Mouse (Mus musculus) liver, embryonic 13.5 days (tissue): ENCODE results near the gene Fbxo11. TPM values are rescaled to one million over a fixed set of nuclear protein-coding genes. Genes with fewer than 3 reads are reported as not detected.
A peak's percentile ranks its signal among the peaks of the same experiment; 100 is the strongest.

Experiments used
- ATAC-seq: fragments of 200-750 bp; cut with Nextera tagmentation; 2 replicates; pipeline ENCODE4 v1.8.0; 2017; ENCODE audit warnings: low read depth, mild to moderate bottlenecking, moderate number of reproducible peaks, moderate library complexity
- DNase-seq: peaks from one replicate; pipeline ENCODE4 v3.0.0; 2022
- H3K27ac ChIP-seq: fragments of 300-500 bp; sonication (generic); 2 replicates; pipeline ENCODE4 v1.5.1; 2015; ENCODE audit warnings: moderate library complexity, mild to moderate bottlenecking, inconsistent platforms
- H3K27me3 ChIP-seq: fragments of 300-500 bp; sonication (generic); 2 replicates; pipeline ENCODE4 v1.6.1; 2015; ENCODE audit warnings: mild to moderate bottlenecking, inconsistent platforms
- H3K36me3 ChIP-seq: fragments of 300-500 bp; sonication (generic); 2 replicates; pipeline ENCODE4 v1.6.1; 2015; ENCODE audit warnings: mild to moderate bottlenecking, inconsistent platforms
- H3K4me1 ChIP-seq: fragments of 300-500 bp; sonication (generic); replicated peaks from 2 replicates; pipeline ENCODE4 v1.6.1; 2015; ENCODE audit warnings: inconsistent platforms
- H3K4me2 ChIP-seq: fragments of 300-500 bp; sonication (generic); 2 replicates; pipeline ENCODE4 v1.6.1; 2015; ENCODE audit warnings: inconsistent platforms, mild to moderate bottlenecking, moderate library complexity
- H3K4me3 ChIP-seq: fragments of 300-500 bp; sonication (generic); replicated peaks from 2 replicates; pipeline ENCODE4 v1.5.1; 2015; ENCODE audit warnings: mild to moderate bottlenecking, inconsistent platforms
- H3K9ac ChIP-seq: fragments of 300-500 bp; sonication (generic); 2 replicates; pipeline ENCODE4 v1.6.1; 2015; ENCODE audit warnings: mild to moderate bottlenecking, inconsistent platforms
- H3K9me3 ChIP-seq: fragments of 300-500 bp; sonication (generic); replicated peaks from 2 replicates; pipeline ENCODE4 v1.6.1; 2016; ENCODE audit warnings: inconsistent platforms
- WGBS: fragments of 180-500 bp; shearing (Covaris S2); methylation state at CpG from one replicate; pipeline ENCODE4 v1.1.7; 2015; ENCODE audit not compliant: insufficient replicate concordance; 5-methylcytosine and 5-hydroxymethylcytosine counted together
- polyA plus RNA-seq: library from polyadenylated mRNA; unstranded; fragments of >200 nt; fragmentation: Nextera tagmentation; extraction: Ambion mirVana; gene quantifications from 2 replicates; pipeline ENCODE4 v1.2.1, GENCODE M21; 2015

The Fbxo11 gene
- polyA plus RNA-seq, 1 experiment from 2014 or later: 3.0 TPM

DNA sequence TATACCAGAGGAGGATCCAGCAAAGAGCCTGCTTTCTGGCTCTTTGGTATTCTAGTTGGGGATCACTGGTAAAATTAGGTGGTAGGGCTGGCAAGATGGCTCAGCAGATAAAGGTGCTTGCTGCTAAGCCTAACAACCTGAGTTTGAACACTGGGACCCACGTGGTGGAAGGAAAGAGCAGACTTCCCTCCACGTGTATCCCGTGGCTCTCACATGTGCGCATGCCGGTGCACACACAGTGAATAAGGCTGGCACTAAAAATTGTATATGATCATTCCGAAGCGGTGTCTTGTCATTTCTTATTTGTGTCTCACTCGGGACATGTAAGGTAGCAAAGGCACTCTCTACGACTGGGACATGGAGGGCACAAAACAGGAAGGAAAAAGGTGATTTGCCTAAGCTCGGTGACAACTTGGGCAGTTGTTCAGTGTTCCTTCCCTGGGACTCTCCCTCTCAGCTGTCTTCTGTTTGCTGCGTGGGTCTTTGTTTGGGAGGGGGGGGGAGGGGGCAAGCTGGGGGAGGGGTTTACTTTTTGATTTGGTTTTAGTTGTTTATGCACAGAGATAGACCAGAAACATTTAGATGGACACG lies 31.8 kb upstream of the Fbxo11 start:
- H3K36me3 ChIP-seq: no peaks in the 10 kb centered on the region
- H3K27me3 ChIP-seq: no peaks in the 10 kb centered on the region
- no peak overlapping the region for H3K4me3 ChIP-seq
- DNase-seq (no peak), ATAC-seq (no peak)
- 56% methylated on average over 12 of the region's 12 CpGs for WGBS
- no peak overlapping the region for H3K4me2 ChIP-seq
- H3K9ac ChIP-seq: no peak overlapping the region
- H3K4me1 ChIP-seq: no peaks in the 10 kb centered on the region
- no peaks in the 10 kb centered on the region for H3K9me3 ChIP-seq
- H3K27ac ChIP-seq: no peak overlapping the region

GRCm38 (mm10) chr17:88095517-88096198 lies 30.6 kb upstream of the Fbxo11 start:
- H3K4me2 ChIP-seq: no peak overlapping the region
- no peaks in the 10 kb centered on the region for H3K9me3 ChIP-seq
- DNase-seq (no peak), ATAC-seq (no peak)
- H3K36me3 ChIP-seq: no peaks in the 10 kb centered on the region
- 74% methylated on average over 10 of the region's 10 CpGs for WGBS
- no peak overlapping the region for H3K9ac ChIP-seq
- H3K4me3 ChIP-seq: no peak overlapping the region
- H3K27ac ChIP-seq: no peak overlapping the region
- H3K27me3 ChIP-seq: no peaks in the 10 kb centered on the region
- H3K4me1 ChIP-seq: no peaks in the 10 kb centered on the region

DNA sequence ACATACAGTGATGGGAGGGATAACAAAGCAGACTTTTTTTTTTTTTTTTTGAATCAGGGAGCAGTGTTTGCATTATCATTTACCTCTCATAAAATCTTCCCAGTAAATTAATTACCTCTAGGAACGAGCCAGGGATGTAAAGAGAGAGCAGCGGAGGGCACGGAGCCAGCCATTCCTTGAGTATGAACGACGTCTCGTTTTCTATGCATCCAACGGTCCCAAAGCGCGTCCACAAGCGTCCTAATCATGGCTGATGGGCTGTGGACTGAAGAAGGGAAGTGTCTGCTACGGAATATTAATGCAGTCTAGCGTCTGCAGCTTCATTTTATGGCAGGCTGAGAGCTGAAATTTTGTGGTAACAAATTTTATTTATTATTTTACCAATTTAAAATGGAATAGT lies 29.2 kb upstream of the Fbxo11 start:
- no peaks in the 10 kb centered on the region for H3K27me3 ChIP-seq
- no peak overlapping the region for H3K4me3 ChIP-seq
- H3K27ac ChIP-seq: no peak overlapping the region
- H3K9me3 ChIP-seq: no peaks in the 10 kb centered on the region
- DNase-seq: no peak
- H3K4me1 ChIP-seq: no peaks in the 10 kb centered on the region
- H3K4me2 ChIP-seq: no peak overlapping the region
- H3K36me3 ChIP-seq: no peaks in the 10 kb centered on the region
- whole genome bisulfite sequencing: 77% methylated on average over 12 of the region's 12 CpGs
- H3K9ac ChIP-seq: no peak overlapping the region
- no peak for ATAC-seq

DNA sequence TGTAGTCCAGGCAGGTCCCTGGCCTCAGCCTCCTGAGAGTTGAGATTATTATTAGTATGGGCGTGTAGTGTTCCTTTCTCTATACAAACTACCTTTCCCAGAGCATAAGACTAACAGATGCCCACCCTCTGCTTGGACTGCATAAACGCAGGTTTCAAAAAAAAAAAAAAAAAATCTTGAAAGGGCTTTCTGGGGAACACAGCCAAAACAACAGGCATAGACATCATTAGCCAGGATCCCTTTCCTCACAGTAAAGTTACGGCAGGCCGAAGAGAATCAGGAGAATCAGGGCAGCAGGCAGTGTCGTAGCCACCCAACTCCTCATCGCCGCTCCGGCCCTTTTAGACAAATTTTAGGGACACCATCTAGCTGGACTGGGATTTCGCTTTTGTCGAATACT lies 28.7 kb upstream of the Fbxo11 start:
- DNase-seq: no peak
- WGBS: 82% methylated on average over 10 of the region's 10 CpGs
- ATAC-seq: no peak

GRCm38 (mm10) chr17:88085976-88086375 lies 20.9 kb upstream of the Fbxo11 start:
- ATAC-seq: no peak
- H3K36me3 ChIP-seq: no peaks in the 10 kb centered on the region
- no peaks in the 10 kb centered on the region for H3K27me3 ChIP-seq
- DNase-seq: no peak
- no peak overlapping the region for H3K27ac ChIP-seq
- no peak overlapping the region for H3K4me2 ChIP-seq
- H3K4me3 ChIP-seq: no peak overlapping the region
- H3K9ac ChIP-seq: no peak overlapping the region
- H3K9me3 ChIP-seq: no peaks in the 10 kb centered on the region
- 84% methylated on average over 11 of the region's 11 CpGs for WGBS
- H3K4me1 ChIP-seq: no peaks in the 10 kb centered on the region

More for the DNA sequence above, 28.7 kb upstream of the Fbxo11 start:
- Histone ChIP-seq H3K9me3 (no peaks in the 10 kb centered on the region), H3K4me2 (no peak overlapping the region), H3K27ac (no peak overlapping the region), H3K36me3 (no peaks in the 10 kb centered on the region), H3K27me3 (no peaks in the 10 kb centered on the region), H3K4me3 (no peak overlapping the region), H3K9ac (no peak overlapping the region), H3K4me1 (no peaks in the 10 kb centered on the region)

- H3K9me3 ChIP-seq: no peaks in the 10 kb centered on the region
- DNase-seq (no peak), ATAC-seq (no peak)
- WGBS: 70% methylated on average over 6 of the region's 6 CpGs
- H3K36me3 ChIP-seq: no peaks in the 10 kb centered on the region
- H3K4me1 ChIP-seq: no peaks in the 10 kb centered on the region
- H3K4me2 ChIP-seq: no peak overlapping the region
- H3K4me3 ChIP-seq: no peak overlapping the region
- no peak overlapping the region for H3K9ac ChIP-seq
- H3K27ac ChIP-seq: no peak overlapping the region
- H3K27me3 ChIP-seq: no peaks in the 10 kb centered on the region
Observed at GRCm38 (mm10) chr17:88081446-88081845, 16.4 kb upstream of the Fbxo11 start.

GRCm38 (mm10) chr17:88079771-88080170 lies 14.7 kb upstream of the Fbxo11 start:
- Histone ChIP-seq H3K4me2 (no peak overlapping the region), H3K36me3 (no peaks in the 10 kb centered on the region), H3K27ac (no peak overlapping the region), H3K27me3 (no peaks in the 10 kb centered on the region), H3K9ac (no peak overlapping the region), H3K4me3 (no peak overlapping the region), H3K9me3 (no peaks in the 10 kb centered on the region), H3K4me1 (no peaks in the 10 kb centered on the region)
- DNase-seq: no peak
- WGBS: 84% methylated on average over 8 of the region's 8 CpGs
- no peak for ATAC-seq

- 43% methylated on average over 7 of the region's 7 CpGs for WGBS
- H3K27ac ChIP-seq: no peak overlapping the region
- ATAC-seq: peak; percentile 51; the same call in 1 of the 2 replicates
Observed at GRCm38 (mm10) chr17:88072047-88072446, 7.0 kb upstream of the Fbxo11 start.

GRCm38 (mm10) chr17:88068024-88068719 lies 3.1 kb upstream of the Fbxo11 start:
- ATAC-seq (no peak), DNase-seq (no peak)
- Histone ChIP-seq H3K4me1 (peaks cover 32% of the 10 kb centered on the region), H3K9me3 (no peaks in the 10 kb centered on the region), H3K4me3 (no peak overlapping the region), H3K27ac (no peak overlapping the region), H3K4me2 (no peak overlapping the region), H3K27me3 (no peaks in the 10 kb centered on the region), H3K36me3 (no peaks in the 10 kb centered on the region), H3K9ac (no peak overlapping the region)
- 83% methylated on average over 7 of the region's 7 CpGs for WGBS

More at GRCm38 (mm10) chr17:88072047-88072446, 7.0 kb upstream of the Fbxo11 start:
- H3K9me3 ChIP-seq: no peaks in the 10 kb centered on the region
- DNase-seq: no peak
- no peak overlapping the region for H3K9ac ChIP-seq
- H3K4me2 ChIP-seq: no peak overlapping the region
- H3K36me3 ChIP-seq: no peaks in the 10 kb centered on the region
- peaks cover 15% of the 10 kb centered on the region for H3K4me1 ChIP-seq
- H3K27me3 ChIP-seq: no peaks in the 10 kb centered on the region
- H3K4me3 ChIP-seq: no peak overlapping the region

DNA sequence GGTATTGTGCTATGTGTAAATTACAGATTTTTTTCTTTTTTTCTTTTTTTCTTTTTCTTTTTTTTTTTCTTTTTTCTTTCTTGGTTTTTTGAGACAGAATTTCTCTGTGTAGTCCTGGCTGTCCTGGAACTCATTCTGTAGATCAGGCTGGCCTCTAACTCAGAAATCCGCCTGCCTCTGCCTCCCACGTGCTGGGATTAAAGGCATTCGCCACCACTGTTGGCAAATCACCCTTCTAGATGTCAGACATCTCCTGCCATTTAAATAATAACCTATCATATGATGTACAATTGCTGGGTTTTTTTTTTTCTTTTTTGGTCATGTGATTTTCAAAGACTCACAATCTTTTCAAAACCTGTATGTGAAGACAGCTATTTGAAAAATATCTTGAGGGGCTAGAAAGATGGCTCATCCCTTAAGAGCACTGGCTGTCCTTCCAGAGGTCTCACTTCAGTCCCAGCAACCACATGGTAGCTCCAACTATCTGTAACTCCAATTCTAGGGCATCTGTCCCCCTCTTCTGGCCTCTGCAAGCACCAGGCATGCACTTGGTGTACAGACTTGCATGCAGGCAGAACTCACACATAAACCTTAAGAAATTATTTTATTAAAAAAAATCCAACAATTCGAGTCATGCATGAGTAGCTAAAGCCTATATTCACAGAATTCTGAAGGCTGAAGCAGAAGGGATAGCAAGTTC lies 2.3 kb upstream of the Fbxo11 start:
- no peak overlapping the region; the same call in 1 of the 2 replicates for H3K9ac ChIP-seq
- no peaks in the 10 kb centered on the region for H3K27me3 ChIP-seq
- WGBS: 66% methylated on average over 4 of the region's 4 CpGs
- ATAC-seq: no peak
- no peak overlapping the region for H3K27ac ChIP-seq
- H3K4me3 ChIP-seq: peak overlapping the region; percentile 98; the same call in 1 of the 2 replicates
- H3K4me2 ChIP-seq: peak overlapping the region; percentile 91
- H3K9me3 ChIP-seq: no peaks in the 10 kb centered on the region
- no peaks in the 10 kb centered on the region for H3K36me3 ChIP-seq
- DNase-seq: no peak
- H3K4me1 ChIP-seq: peaks cover 35% of the 10 kb centered on the region

DNA sequence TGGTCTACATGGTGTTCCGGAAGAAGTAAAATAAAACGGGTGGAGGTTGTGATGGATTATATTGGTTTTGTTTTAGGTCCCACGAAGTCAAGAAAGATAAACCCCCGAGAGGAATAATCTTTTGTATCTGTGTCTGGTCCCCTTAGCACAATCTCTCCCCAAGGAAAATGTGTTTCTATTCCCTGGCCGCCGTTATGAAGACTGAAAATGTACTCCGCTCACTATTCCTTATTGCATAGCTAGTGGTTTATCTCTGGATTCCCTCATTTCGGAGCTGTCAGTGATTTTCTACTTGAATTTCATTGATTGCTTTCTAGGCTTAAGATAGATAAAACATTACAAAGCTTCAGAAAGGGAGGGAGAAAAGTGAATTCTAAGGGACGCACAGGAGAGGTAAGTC lies 1.7 kb upstream of the Fbxo11 start:
- ATAC-seq: no peak

More for the DNA sequence above, 1.7 kb upstream of the Fbxo11 start:
- WGBS: 12% methylated on average over 9 of the region's 9 CpGs
- Histone ChIP-seq H3K36me3 (no peaks in the 10 kb centered on the region), H3K27ac (peak overlapping the region; percentile 98), H3K4me2 (peak overlapping the region; percentile 91), H3K9ac (peak overlapping the region; percentile 75), H3K27me3 (no peaks in the 10 kb centered on the region), H3K4me3 (peak overlapping the region; percentile 98), H3K9me3 (no peaks in the 10 kb centered on the region), H3K4me1 (peaks cover 29% of the 10 kb centered on the region)
- no peak for DNase-seq
